Mouse (Mus musculus) spleen, adult 18-20 months (tissue): ENCODE results near the gene Slc16a14.

Experiments
- DNase-seq, 2 experiments: peaks; one replicate each; pipeline ENCODE4 v3.0.0; 2022; ENCODE audit warnings: mixed read lengths in 2 of 2

Gene Slc16a14

GRCm38 (mm10) chr1:84866231-84866630, 68.7 kb downstream of the Slc16a14 start:
- DNase-seq, result no peak

GRCm38 (mm10) chr1:84864645-84865044, 70.3 kb downstream of the Slc16a14 start:
- no peak for DNase-seq

GRCm38 (mm10) chr1:84861255-84861630, 73.7 kb downstream of the Slc16a14 start:
- no peak for DNase-seq

GRCm38 (mm10) chr1:84860360-84861254, 74.3 kb downstream of the Slc16a14 start:
- DNase-seq, result no peak

- no peak for DNase-seq
Measured at GRCm38 (mm10) chr1:84859597-84859996, 75.3 kb downstream of the Slc16a14 start.
